Mouse (Mus musculus): ENCODE measurements around the gene Col7a1. TPM values are rescaled to one million over a fixed set of nuclear protein-coding genes. Genes with fewer than 3 reads are reported as not detected.

Col7a1 gene
- total and polyA plus RNA-seq, 2 experiments = 0.23 to 0.46 TPM

DNA sequence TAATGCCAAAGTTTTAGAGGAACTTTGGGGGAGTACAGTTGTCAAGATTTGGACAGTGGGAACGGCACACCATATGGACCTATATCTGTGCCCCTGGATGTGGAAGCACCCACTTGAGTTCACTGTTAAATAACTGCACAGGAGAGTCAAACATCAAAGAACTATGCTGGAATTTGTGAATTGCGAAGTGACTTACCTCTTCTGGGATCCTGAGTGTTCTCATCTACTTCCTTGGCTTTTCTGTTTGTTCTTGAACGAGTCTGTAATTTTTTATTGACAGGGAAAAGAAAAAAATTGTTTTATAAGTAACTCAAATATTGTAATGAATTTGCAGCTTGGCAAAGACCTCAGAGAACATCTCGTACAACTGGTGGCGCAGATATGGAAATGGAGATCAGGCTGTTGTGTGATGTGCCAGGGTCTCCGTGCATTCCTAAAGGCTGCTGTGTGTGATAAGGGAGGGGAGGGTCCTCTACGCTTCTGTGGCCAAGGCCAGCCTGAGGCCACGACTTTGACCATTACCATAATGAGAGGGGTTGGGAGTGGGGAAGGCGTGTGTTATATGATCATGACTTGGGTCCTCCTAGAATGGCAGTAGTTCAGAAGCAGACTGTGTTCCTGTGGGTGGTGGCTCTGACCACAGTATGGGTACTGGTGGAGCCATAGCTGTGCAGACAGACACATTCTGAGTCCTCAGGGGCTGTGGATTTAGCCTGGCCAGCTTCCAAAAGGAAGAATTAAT lies 39.4 kb downstream of the Col7a1 start:
- Histone ChIP-seq H3K4me3 (ENCODE audit: insufficient read depth, low read depth, low read length) (no peak overlapping the region), H3K27me3 (ENCODE audit: control insufficient read depth, insufficient read depth, low read length) (no peaks in the 10 kb centered on the region), H3K4me1 (ENCODE audit: control insufficient read depth, insufficient read depth, low read length) (no peaks in the 10 kb centered on the region), H3K79me2 (ENCODE audit: control insufficient read depth, insufficient read depth, low read length) (no peaks in the 10 kb centered on the region), H3K36me3 (ENCODE audit: control insufficient read depth, insufficient read depth, low read length) (no peaks in the 10 kb centered on the region), H3K9ac (ENCODE audit: low read depth, low read length) (no peak overlapping the region), H3K27ac (replicated peaks; ENCODE audit: insufficient read depth, low read depth, low read length) (no peak overlapping the region)
- WGBS = 85% methylated on average over 9 of the region's 9 CpGs
- DNase-seq (ENCODE audit: extremely low read depth, low read depth, low spot score) = no peak
- TF ChIP-seq CTCF (IDR thresholded peaks at IDR 0.05; ENCODE audit: low read depth, low read length) = no peak
- no peak for TF ChIP-seq POLR2A (IDR thresholded peaks at IDR 0.05; ENCODE audit: extremely low read depth, insufficient read depth, low read length)

- H3K79me2 ChIP-seq (ENCODE audit: control insufficient read depth, insufficient read depth, low read length) = no peaks in the 10 kb centered on the region
- no peak overlapping the region for H3K4me3 ChIP-seq (ENCODE audit: insufficient read depth, low read depth, low read length)
- no peak for DNase-seq (ENCODE audit: extremely low read depth, low read depth, low spot score)
- WGBS = 34% methylated on average over 9 of the region's 9 CpGs
- H3K27ac ChIP-seq (replicated peaks; ENCODE audit: insufficient read depth, low read depth, low read length) = no peak overlapping the region
- H3K9ac ChIP-seq (ENCODE audit: low read depth, low read length) = no peak overlapping the region
- no peaks in the 10 kb centered on the region for H3K36me3 ChIP-seq (ENCODE audit: control insufficient read depth, insufficient read depth, low read length)
- no peaks in the 10 kb centered on the region for H3K27me3 ChIP-seq (ENCODE audit: control insufficient read depth, insufficient read depth, low read length)
- no peaks in the 10 kb centered on the region for H3K4me1 ChIP-seq (ENCODE audit: control insufficient read depth, insufficient read depth, low read length)
- no peak for TF ChIP-seq CTCF (IDR thresholded peaks at IDR 0.05; ENCODE audit: low read depth, low read length)
- no peak for TF ChIP-seq POLR2A (IDR thresholded peaks at IDR 0.05; ENCODE audit: extremely low read depth, insufficient read depth, low read length)
Observed at GRCm38 (mm10) chr9:108996411-108996810, 43.0 kb downstream of the Col7a1 start.

GRCm38 (mm10) chr9:108998287-108999166 lies 45.1 kb downstream of the Col7a1 start:
- WGBS = 82% methylated on average over 19 of the region's 19 CpGs
- Histone ChIP-seq H3K4me3 (ENCODE audit: insufficient read depth, low read depth, low read length) (no peak overlapping the region), H3K36me3 (ENCODE audit: control insufficient read depth, insufficient read depth, low read length) (no peaks in the 10 kb centered on the region), H3K79me2 (ENCODE audit: control insufficient read depth, insufficient read depth, low read length) (no peaks in the 10 kb centered on the region), H3K4me1 (ENCODE audit: control insufficient read depth, insufficient read depth, low read length) (no peaks in the 10 kb centered on the region), H3K9ac (ENCODE audit: low read depth, low read length) (0 out of 2 replicates have a peak overlapping the region, but pooled peaks have one; percentile 6), H3K27me3 (ENCODE audit: control insufficient read depth, insufficient read depth, low read length) (no peaks in the 10 kb centered on the region), H3K27ac (replicated peaks; ENCODE audit: insufficient read depth, low read depth, low read length) (0 out of 2 replicates have a peak overlapping the region, but pooled peaks have one; percentile 12)
- no peak for DNase-seq (ENCODE audit: extremely low read depth, low read depth, low spot score)
- TF ChIP-seq POLR2A (IDR thresholded peaks at IDR 0.05; ENCODE audit: extremely low read depth, insufficient read depth, low read length) (no peak), CTCF (IDR thresholded peaks at IDR 0.05; ENCODE audit: low read depth, low read length) (no peak)

- no peak overlapping the region for H3K4me3 ChIP-seq (ENCODE audit: insufficient read depth, low read depth, low read length)
- no peak overlapping the region for H3K9ac ChIP-seq (ENCODE audit: low read depth, low read length)
- H3K27ac ChIP-seq (replicated peaks; ENCODE audit: insufficient read depth, low read depth, low read length) = no peak overlapping the region
- no peaks in the 10 kb centered on the region for H3K79me2 ChIP-seq (ENCODE audit: control insufficient read depth, insufficient read depth, low read length)
- no peak for TF ChIP-seq CTCF (IDR thresholded peaks at IDR 0.05; ENCODE audit: low read depth, low read length)
- TF ChIP-seq POLR2A (IDR thresholded peaks at IDR 0.05; ENCODE audit: extremely low read depth, insufficient read depth, low read length) = no peak
- H3K4me1 ChIP-seq (ENCODE audit: control insufficient read depth, insufficient read depth, low read length) = no peaks in the 10 kb centered on the region
- 90% methylated on average over 4 of the region's 4 CpGs for WGBS
- DNase-seq (ENCODE audit: extremely low read depth, low read depth, low spot score) = no peak
- no peaks in the 10 kb centered on the region for H3K27me3 ChIP-seq (ENCODE audit: control insufficient read depth, insufficient read depth, low read length)
- H3K36me3 ChIP-seq (ENCODE audit: control insufficient read depth, insufficient read depth, low read length) = no peaks in the 10 kb centered on the region
Observed at GRCm38 (mm10) chr9:108999167-108999526, 45.8 kb downstream of the Col7a1 start.

DNA sequence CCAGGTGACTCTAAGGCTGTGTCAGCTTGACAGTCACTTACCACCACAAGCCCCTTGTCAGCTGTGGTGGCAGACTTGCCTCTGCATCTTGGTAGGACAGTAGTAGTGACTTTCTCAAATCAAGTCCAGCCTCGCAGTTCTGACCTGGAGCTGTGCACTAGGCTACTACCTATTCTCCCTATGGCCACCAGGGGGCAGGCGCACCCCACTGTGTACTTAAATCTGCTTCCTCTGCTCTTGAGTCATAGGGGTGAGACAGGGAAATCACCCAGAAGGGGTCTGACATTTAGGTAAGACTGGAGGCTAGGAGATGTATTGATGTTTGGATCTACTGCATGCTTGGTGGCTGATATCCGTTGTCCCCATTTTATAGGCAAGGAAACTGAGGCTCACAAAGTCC lies 47.3 kb downstream of the Col7a1 start:
- TF ChIP-seq CTCF (IDR thresholded peaks at IDR 0.05; ENCODE audit: low read depth, low read length) = peak; percentile 96
- no peak for TF ChIP-seq POLR2A (IDR thresholded peaks at IDR 0.05; ENCODE audit: extremely low read depth, insufficient read depth, low read length)
- Histone ChIP-seq H3K9ac (ENCODE audit: low read depth, low read length) (no peak overlapping the region), H3K4me3 (ENCODE audit: insufficient read depth, low read depth, low read length) (no peak overlapping the region), H3K27ac (replicated peaks; ENCODE audit: insufficient read depth, low read depth, low read length) (no peak overlapping the region), H3K27me3 (ENCODE audit: control insufficient read depth, insufficient read depth, low read length) (no peaks in the 10 kb centered on the region), H3K4me1 (ENCODE audit: control insufficient read depth, insufficient read depth, low read length) (no peaks in the 10 kb centered on the region), H3K36me3 (ENCODE audit: control insufficient read depth, insufficient read depth, low read length) (no peaks in the 10 kb centered on the region), H3K79me2 (ENCODE audit: control insufficient read depth, insufficient read depth, low read length) (no peaks in the 10 kb centered on the region)
- 11% methylated on average over 3 of the region's 3 CpGs for WGBS
- peak; percentile 46 for DNase-seq (ENCODE audit: extremely low read depth, low read depth, low spot score)
